Mouse (Mus musculus) kidney, adult 2 months (tissue): ENCODE results near the gene AI854703. TPM values are rescaled to one million over a fixed set of nuclear protein-coding genes. Genes with fewer than 3 reads are reported as not detected.

Experiments
- DNase-seq: peaks from one replicate; pipeline ENCODE4 v3.0.0; 2021
- H3K27ac ChIP-seq: fragments of 200-500 bp; 2 replicates; pipeline ENCODE4 v1.5.1; 2012; ENCODE audit warnings: low read depth, low read length, control low read depth, inconsistent platforms; ENCODE audit not compliant: insufficient read depth
- H3K27me3 ChIP-seq: fragments of 200-500 bp; replicated peaks from 2 replicates; pipeline ENCODE4 v1.6.1; 2012; ENCODE audit warnings: mild to moderate bottlenecking, moderate library complexity, low read length, inconsistent platforms; ENCODE audit not compliant: control insufficient read depth, insufficient read depth
- H3K36me3 ChIP-seq: fragments of 200-500 bp; 2 replicates; pipeline ENCODE4 v1.6.1; 2012; ENCODE audit warnings: mild to moderate bottlenecking, moderate library complexity, low read length, inconsistent platforms; ENCODE audit not compliant: control insufficient read depth, insufficient read depth
- H3K4me1 ChIP-seq: fragments of 200-500 bp; 2 replicates; pipeline ENCODE4 v1.6.1; 2011; ENCODE audit warnings: low read length; ENCODE audit not compliant: control insufficient read depth, insufficient read depth
- H3K4me3 ChIP-seq: fragments of 200-500 bp; 2 replicates; pipeline ENCODE4 v1.5.1; 2011; ENCODE audit warnings: mild to moderate bottlenecking, low read depth, low read length, control low read depth; ENCODE audit not compliant: insufficient read depth
- CTCF ChIP-seq: fragments of 200-500 bp; conservative IDR thresholded peaks from 2 replicates; pipeline ENCODE4 v1.5.1; 2011; ENCODE audit warnings: low read depth, mild to moderate bottlenecking, control low read depth, low read length, moderate library complexity, mixed read lengths; ENCODE audit not compliant: insufficient read depth, insufficient read length
- POLR2A ChIP-seq: fragments of 200-500 bp; IDR thresholded peaks from one replicate; pipeline ENCODE4 v1.6.1; 2011; ENCODE audit warnings: low read depth, low read length, control low read depth
- WGBS: fragments of 180-500 bp; shearing (Covaris S2); methylation state at CpG from one replicate; pipeline ENCODE4 v1.1.7; 2018; 5-methylcytosine and 5-hydroxymethylcytosine counted together
- polyA plus RNA-seq: library from polyadenylated mRNA; depleted of rRNA; stranded (reverse); fragments of >200 nt; gene quantifications from 2 replicates; pipeline ENCODE4 v1.2.3, GENCODE M21; 2012

The AI854703 gene
- polyA plus RNA-seq, 1 experiment: 30.9 TPM

GRCm38 (mm10) chr6:48591871-48592270, 34.7 kb upstream of the AI854703 start:
- no peak for DNase-seq
- TF ChIP-seq POLR2A (no peak), CTCF (no peak)
- WGBS: 83% methylated on average over 6 of the region's 6 CpGs
- peaks cover 16% of the 10 kb centered on the region for H3K4me1 ChIP-seq
- no peaks in the 10 kb centered on the region for H3K27me3 ChIP-seq
- H3K27ac ChIP-seq: no peak overlapping the region
- H3K4me3 ChIP-seq: no peak overlapping the region
- no peaks in the 10 kb centered on the region for H3K36me3 ChIP-seq

GRCm38 (mm10) chr6:48593158-48594042, 33.2 kb upstream of the AI854703 start, which contains the start of the genes Repin1 and Gm44965:
Gene Repin1 (plus strand): TSS chr6:48593883.
Gene Gm44965 (plus strand): TSS chr6:48593941.
- Histone ChIP-seq H3K27ac (peak within 1 kb of the TSS; percentile 97), H3K4me3 (peak within 1 kb of the TSS; percentile 97), H3K4me1 (peaks cover 16% of the 10 kb centered on the region), H3K36me3 (peaks cover 2% of the 10 kb centered on the region), H3K27me3 (no peaks in the 10 kb centered on the region)
- WGBS: 7% methylated on average over 45 of the region's 45 CpGs
- TF ChIP-seq POLR2A (peak; percentile 55), CTCF (peak; percentile 49)
- DNase-seq: peak; percentile 98

GRCm38 (mm10) chr6:48594043-48594738, 32.4 kb upstream of the AI854703 start:
- Histone ChIP-seq H3K36me3 (peaks cover 2% of the 10 kb centered on the region), H3K27me3 (no peaks in the 10 kb centered on the region), H3K4me3 (peak overlapping the region; percentile 97), H3K27ac (peak overlapping the region; percentile 97), H3K4me1 (peaks cover 16% of the 10 kb centered on the region)
- TF ChIP-seq CTCF (no peak), POLR2A (no peak)
- DNase-seq: peak; percentile 76
- under 1% methylated on average over 40 of the region's 41 CpGs for WGBS

- WGBS: 29% methylated on average over 1 of the region's 1 CpGs
- Histone ChIP-seq H3K27ac (0 out of 2 replicates have a peak overlapping the region, but pooled peaks have one; percentile 5), H3K27me3 (no peaks in the 10 kb centered on the region), H3K4me1 (peaks cover 18% of the 10 kb centered on the region), H3K36me3 (peaks cover 2% of the 10 kb centered on the region), H3K4me3 (peak overlapping the region; percentile 97)
- peak; percentile 36 for DNase-seq
- TF ChIP-seq POLR2A (no peak), CTCF (no peak)
Measured at GRCm38 (mm10) chr6:48595278-48595677, 31.3 kb upstream of the AI854703 start.

GRCm38 (mm10) chr6:48596545-48597232, 29.9 kb upstream of the AI854703 start:
- Histone ChIP-seq H3K27me3 (no peaks in the 10 kb centered on the region), H3K4me1 (peaks cover 19% of the 10 kb centered on the region), H3K27ac (no peak overlapping the region), H3K4me3 (no peak overlapping the region), H3K36me3 (peaks cover 2% of the 10 kb centered on the region)
- DNase-seq: no peak
- WGBS: 95% methylated on average over 45 of the region's 45 CpGs
- TF ChIP-seq CTCF (no peak), POLR2A (no peak)

- Histone ChIP-seq H3K27ac (no peak overlapping the region), H3K36me3 (peaks cover 2% of the 10 kb centered on the region), H3K4me3 (no peak overlapping the region), H3K27me3 (no peaks in the 10 kb centered on the region), H3K4me1 (peaks cover 18% of the 10 kb centered on the region)
- TF ChIP-seq CTCF (no peak), POLR2A (no peak)
- DNase-seq: no peak
- 98% methylated on average over 27 of the region's 27 CpGs for WGBS
Measured at GRCm38 (mm10) chr6:48597233-48597625, 29.3 kb upstream of the AI854703 start.
